Mouse (Mus musculus) spleen, postnatal 10 days (tissue): ENCODE results near the gene H13.

Experiments used
- DNase-seq, 2 experiments: peaks; one replicate each; pipeline ENCODE4 v3.0.0; 2021 to 2022; ENCODE audit warnings: low spot score in 2 of 2

The H13 gene

GRCm38 (mm10) chr2:152669256-152669638 lies at the start of gene H13:
Gene H13 (plus strand): TSS chr2:152669461.
- peak; percentile 81 to 91 for DNase-seq

DNA sequence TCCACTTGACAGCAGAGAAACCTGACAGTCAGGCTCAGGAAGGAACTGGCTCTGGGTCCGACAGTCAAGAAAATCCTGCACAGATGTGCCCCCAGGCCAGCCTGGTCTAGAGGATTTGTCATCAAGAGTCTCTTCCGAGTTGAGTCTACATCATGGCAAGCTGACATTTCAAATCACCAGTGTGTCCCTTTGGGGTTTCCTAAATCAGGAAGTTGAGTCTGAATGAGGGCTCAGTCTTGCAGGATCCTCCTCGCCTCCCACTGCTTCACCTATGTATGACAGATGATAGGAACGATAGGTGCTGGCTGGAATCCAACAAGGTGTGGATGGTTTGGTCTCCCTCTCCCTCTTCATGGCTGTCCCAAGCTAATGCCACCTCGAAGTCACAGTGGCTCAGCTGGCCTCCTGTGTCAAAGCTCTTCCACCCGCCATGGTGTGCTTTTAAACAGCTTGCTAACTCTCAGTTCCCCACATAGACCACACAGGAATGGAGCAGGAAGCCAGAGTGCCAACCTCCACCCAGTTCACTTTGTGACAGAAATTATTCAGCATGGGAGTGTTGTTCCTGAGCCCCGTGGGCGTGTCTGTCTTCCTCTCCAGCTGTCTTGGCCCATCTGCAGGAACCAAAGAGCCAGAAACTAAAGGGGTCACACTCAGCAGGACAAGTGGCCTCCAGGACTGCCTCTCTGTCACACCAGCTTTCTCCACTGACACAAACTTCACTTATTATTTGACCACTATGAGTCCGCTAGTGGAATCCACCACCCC lies 48.7 kb upstream of the H13 start:
- no peak for DNase-seq

GRCm38 (mm10) chr2:152622151-152622550 lies 47.1 kb upstream of the H13 start:
- DNase-seq, result no peak

- DNase-seq, result no peak
These were observed 46.3 kb upstream of the H13 start, which contains the start of gene Defb25 for GRCm38 (mm10) chr2:152622953-152623352. Gene Defb25 (minus strand): TSS chr2:152623053.

- no peak for DNase-seq
These were observed 44.7 kb upstream of the H13 start for GRCm38 (mm10) chr2:152624566-152624965.

DNA sequence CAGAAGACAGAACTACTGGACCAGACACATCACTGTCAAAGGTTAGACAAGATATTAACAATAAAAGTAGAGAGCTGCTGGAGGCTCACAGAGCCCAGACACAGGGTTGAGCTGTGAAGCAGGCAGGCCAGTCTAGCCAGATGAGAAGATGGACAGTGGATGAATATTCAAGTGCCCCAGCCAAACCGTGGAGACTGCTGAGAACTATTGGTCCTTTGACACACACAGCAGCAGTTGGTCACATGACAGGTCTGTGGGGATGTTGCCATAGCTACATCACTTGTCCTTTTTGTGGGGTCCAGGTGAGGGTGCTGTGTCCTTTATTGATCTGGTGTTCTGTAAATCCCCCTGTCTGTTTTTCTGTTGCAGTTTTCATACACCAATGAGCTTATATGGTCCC lies 44.0 kb upstream of the H13 start:
- DNase-seq, result no peak

DNA sequence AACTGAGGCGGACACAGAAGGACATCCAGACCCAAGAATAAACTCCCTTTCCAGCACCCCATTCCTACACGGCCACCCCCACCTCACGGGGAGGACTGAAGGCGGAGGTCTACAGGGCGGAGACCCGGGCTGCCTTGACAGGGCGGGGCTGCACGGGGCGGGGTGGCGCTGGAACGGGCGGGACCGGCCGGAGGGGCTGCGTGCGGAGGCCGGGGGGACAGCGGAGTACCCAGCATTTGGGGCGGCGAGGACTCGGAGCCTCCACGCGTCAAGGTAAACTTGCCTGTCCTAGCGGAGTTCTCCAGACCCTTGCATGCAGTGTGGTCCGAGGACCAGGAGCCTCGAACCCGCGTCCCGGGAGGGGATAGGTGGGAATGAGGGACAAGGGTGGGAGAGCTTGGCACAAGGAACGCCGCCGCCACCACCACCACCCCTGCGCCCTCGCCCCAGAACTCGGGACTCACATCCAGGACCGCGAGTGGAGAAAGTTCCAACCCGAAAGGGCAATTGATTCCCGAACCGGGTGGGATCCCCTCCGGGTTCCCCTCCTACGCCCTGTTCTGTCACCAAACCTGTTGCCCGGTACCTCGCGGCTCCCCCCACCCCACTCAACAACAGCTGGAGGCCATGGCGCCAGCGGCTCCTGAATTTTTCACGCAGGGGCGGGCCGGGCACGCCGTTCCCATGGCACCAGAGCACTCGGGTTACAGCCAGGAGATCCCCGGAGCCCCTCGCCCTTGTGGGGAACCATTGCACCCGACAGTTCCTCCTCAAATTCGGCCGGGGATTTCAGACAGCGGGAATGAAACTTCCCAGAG lies 42.3 kb upstream of the H13 start, which contains the start of gene Rem1:
Rem1 (plus strand) TSS at position 178 of the 818 bp plus-strand sequence.
- no peak for DNase-seq

DNA sequence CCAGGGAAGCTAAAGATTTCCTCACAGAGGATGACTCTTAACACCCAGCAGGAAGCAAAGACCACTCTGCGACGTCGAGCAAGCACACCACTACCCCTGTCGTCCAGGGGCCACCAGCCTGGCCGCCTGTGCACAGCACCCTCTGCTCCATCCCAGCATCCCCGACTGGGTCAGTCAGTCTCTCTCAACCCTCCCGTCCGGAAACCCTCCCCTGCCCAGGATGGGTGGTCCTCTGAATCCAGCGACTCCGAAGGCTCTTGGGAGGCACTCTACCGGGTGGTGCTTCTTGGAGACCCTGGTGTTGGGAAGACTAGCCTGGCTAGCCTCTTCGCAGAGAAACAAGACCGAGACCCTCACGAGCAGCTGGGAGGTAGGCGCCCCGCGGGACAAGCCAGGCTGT lies 41.2 kb upstream of the H13 start:
- no peak for DNase-seq

DNA sequence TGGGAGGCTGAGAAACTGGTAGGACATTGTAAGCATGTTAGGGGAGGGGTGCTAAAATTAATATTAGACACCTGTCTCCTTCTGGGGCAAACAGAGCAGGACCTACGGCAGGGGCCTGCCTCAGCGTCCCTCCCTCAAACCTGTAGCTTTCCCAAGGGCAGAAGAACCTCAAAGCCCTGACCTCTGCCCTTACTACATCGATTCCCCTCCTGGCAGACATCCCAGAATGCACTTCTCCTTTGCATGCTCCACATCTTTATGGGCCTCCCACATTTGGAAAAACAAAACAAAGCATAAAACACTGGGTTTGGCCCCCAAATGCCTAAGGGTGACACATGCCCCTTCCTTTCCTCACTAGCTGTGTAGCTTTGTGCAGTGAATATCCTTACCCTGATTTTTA lies 40.0 kb upstream of the H13 start:
- DNase-seq, result no peak

- DNase-seq, result no peak
These were observed 39.4 kb upstream of the H13 start for GRCm38 (mm10) chr2:152629904-152630303.

- no peak for DNase-seq
These were observed 35.9 kb upstream of the H13 start for GRCm38 (mm10) chr2:152633334-152633733.

DNA sequence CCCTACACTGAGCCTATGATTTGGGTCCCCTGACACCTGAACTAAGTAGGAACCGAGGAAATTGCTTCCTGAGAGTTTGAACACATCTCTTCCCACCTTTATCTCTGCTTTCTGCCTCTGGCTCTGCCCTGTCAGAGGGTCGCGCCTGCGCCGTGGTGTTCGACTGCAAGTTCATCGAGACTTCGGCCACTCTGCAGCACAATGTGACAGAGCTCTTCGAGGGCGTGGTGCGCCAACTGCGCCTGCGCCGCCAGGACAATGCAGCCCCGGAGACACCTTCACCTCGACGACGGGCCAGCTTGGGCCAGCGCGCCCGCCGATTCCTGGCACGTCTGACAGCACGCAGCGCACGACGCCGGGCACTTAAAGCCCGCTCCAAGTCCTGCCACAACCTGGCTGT lies 35.0 kb upstream of the H13 start:
- no peak for DNase-seq

DNA sequence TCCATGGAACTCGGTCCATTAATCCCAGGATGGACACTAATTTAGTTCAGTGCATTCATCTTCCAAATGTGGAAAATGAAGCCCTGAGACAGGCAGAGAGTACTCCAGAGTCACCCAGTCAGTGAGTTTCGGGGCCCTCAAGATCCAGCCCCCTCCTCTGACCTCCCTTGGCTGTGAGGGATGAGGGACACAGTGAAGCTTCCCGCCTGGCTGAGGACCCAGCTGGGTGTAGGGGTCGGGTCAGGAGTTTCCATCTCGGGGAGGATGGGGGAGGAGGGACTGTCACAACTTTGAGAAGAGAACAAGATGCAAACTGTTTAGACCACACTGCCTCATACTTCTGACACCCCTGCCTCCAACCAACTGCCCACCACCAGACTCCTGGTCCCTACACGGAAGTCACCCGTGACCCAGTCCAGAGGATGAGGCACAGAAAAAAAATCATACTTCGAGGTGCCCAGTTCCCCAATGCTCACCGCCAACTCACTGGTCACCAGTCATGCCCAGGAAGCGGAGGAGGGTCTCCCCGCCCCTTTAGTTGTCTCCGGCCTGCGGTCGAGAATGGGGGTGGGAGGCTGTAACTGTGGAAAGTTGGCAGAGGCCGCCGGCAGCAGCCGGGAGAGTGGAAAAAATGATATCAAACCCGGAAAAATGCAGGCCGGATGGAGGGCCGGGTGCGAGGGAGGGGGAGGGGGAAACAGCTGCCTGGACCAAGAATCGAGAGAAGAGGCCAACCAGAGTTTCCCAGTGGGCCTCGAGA lies 32.8 kb upstream of the H13 start:
- DNase-seq, result peak in 1 of 2 experiments; percentile 41

DNA sequence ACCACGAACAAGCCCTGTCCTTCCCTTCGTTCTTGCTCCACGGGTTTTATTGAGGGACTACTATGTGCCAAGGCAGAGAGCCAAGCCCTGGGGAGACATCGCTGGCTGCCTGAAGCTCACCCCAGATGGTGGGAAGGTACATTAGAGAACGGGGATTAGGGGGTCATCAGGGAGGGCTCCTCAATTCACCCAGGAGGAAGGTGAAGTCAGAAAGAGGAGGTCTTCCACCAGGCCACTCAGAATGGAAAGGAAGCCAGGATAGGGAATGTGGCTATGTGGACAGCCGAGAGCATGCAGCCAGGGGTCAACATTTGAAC lies 32.3 kb upstream of the H13 start:
- DNase-seq, result no peak

DNA sequence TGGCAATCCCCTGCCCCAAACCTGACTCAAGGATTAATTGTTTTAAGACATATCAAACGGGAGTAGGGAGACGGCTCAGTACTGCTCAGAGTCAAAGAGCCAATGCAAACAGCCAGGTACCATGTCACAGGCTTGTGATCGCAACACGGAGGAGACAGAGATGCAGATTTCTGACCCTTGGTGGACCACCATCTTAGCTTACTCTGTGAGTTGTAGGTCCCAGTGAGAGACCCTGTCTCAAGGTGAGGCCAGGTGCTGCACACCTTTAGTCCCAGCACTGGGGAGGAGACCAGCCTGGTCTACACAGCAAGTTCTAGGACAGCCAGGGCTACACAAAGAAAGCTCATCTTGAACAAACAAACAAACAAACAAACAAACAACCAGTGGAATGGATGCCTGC lies 31.9 kb upstream of the H13 start:
- DNase-seq, result no peak

DNA sequence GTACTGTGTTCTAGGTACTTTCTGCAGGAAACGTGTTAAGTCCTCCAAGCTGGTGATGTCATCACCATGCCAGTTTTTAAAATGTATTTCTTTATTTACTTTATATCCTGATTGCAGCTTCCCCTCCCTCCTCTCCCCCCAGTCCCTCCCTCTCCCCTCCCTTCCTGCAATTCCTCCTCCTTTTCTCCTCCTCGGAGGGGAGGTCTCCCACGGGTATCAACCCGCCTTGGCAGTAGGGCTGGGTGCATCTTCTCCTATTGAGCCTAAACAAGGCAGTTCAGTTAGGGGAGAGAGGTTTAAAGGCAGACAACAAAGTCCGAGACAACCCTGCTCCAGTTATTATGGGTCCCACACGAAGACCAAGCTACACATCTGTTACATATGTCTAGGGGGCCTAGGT lies 30.4 kb upstream of the H13 start:
- DNase-seq, result no peak

DNA sequence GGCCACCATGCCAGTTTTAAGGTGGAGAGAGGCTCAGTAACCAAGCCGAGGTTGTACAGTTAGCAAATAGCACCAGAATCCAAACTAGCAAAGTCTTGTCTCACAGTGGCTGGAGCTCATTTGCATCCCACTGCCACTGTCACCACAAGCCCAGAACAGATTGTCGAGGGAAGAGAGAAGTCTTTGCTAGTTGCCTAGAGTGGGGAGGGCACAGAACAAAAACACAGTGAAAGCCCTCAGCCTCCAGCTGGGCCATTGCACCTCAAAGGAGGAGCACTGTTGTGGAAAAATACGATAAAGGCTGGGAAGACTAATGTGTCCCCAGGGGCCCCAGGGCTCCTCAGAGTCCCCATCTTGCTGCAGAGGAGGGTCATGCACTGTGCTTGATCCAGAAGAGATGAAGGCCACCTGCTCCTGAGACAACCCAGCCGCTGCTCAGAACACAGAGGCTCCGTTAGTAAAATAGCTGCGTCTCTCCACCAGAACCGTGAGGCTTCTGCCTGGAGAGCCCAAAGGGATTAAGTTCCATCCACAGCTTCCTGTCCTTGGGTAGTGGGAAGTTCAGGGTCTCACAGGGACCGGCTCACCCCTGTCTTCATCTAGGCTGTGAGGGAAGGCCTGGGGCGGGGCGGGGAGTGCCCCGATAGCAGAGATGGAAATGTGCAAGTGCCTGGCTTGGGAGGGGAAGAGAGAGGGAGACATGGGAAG lies 29.7 kb upstream of the H13 start:
- no peak for DNase-seq

DNA sequence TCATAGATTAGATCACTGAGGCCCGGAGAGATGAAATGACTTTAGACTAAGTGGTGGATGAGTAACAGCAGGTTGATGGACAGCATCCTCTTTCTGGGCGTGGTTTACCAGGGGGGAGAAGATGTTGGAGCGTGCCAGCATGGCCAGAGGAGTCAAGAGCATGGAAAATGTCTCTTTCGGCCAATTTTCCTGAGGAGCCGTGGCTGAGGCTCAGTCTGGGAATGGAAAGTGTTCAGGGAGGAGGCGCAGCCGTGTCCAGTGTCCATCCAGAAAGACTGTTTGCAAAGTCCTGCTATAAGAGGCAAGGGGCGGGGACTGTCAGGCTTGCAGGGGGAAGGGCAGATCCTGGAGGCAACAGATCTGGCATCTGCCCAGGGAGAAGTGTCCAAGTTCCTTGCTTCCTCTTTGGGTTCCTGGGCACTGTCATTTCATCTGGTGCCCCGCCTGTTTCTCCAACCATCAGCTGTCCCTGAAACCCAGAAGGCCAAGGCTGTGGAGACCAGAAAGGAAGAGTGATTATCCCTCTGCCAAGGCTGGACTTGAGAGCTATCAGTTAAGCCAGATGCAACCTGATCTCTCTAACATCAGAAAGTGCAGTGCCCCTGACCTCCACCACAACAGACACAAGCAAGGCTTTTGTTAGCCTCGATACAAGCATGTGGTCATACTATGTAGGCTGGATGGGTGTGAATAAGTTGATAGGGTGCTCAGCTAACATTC lies 16.2 kb upstream of the H13 start:
- DNase-seq, result peak in 1 of 2 experiments; percentile 41

- DNase-seq, result no peak
These were observed 15.2 kb upstream of the H13 start for GRCm38 (mm10) chr2:152653874-152654715.

- peak in 1 of 2 experiments; percentile 45 for DNase-seq
These were observed 11.9 kb upstream of the H13 start for GRCm38 (mm10) chr2:152657398-152657797.
